Mouse (Mus musculus): ENCODE measurements at regions not wholly inside any gene's neighbourhood (a gene's known extent, or its start where the extent isn't known, plus 50 kb on each side); places are given as distances from the start of the nearest gene placed in this dataset.

DNA sequence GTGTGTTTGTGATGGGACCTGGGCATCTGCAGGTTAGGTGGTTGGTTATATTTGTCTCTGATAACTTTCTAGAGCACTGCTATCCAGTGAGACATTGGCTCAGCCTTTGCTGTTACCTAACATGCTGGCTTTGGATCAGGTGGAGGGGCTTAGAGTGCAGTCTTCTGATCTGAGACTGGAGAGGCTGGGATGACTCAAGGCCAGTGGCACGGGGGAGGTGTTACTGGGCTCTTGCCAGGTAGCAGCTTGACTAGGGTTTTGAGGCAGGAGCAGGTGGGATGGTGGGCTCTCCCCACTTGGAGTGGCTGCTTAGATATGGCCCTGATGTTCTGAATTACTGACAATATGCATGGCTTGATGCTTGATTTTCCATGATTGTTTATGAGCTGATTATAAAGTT lies 236.0 kb downstream of the Zfp704 start:
- peak in 1 of 2 experiments; percentile 26 for DNase-seq (ENCODE audit: low spot score in 2 of 2)

DNA sequence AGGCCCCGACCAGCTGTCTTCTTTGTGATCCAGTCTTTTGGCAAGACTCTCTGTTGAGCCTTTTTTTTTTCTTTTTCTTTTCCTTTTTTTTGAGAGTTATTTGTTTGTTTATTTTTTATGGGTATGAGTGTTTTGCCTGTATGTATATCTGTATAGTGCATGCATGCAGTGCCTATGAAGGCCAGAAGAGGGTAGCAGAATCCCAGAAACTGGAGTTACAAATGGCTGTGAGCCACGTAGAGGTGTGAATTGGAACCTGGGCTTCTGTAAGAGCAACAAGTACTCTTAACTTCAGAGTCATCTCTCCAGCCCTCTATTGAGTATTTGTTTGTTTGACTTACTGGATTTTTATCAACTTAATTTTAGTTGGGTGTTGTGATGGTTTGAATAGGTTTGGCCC lies 239.8 kb downstream of the Zfp704 start:
- DNase-seq (ENCODE audit: low spot score in 2 of 2), result no peak

DNA sequence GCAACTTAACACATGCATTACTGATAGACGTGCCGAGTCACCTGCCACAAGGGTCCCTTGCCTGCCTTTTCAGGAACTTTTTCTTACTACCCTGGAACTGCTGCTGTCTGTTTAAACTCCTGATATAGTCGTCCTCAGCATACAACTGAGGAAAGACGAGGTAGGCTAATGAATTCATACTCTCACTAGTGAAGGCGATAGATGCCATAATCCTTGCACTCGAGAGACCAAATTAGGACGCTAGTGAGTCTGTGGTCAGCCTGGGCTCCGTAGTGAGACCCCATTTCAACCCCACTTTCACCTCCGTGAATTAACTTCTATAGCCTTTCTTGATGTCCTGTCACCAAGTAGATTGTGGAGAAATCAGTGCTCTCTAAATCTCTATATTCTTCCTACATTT lies 244.1 kb downstream of the Zfp704 start:
- no peak for DNase-seq (ENCODE audit: low spot score in 2 of 2)

GRCm38 (mm10) chr3:9359186-9359585 lies 250.7 kb downstream of the Zfp704 start:
- DNase-seq (ENCODE audit: low spot score in 2 of 2), result no peak

DNA sequence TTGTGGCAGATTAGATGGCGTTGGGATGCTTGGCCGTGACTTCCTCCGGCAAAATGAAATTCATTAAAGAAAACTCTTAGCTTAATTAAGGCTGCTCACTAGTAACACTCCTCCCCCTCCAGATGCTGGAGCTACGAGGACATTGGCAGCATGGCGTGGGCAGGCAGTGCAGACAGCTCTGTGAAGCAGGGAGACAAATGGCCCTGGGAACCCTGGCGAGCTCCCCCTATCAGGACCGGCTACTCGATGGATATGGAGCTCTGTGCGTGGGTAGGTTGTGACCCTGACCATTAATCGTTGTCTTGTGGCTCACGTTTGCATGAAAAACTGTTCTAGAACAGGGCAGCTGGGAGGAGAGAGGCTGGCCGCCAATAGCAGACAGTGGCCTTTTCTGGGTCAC lies 251.8 kb downstream of the Zfp704 start:
- DNase-seq (ENCODE audit: low spot score in 2 of 2), result peak in 1 of 2 experiments; percentile 26

- no peak for DNase-seq (ENCODE audit: low spot score in 2 of 2)
These were observed 252.2 kb downstream of the Zfp704 start for GRCm38 (mm10) chr3:9357639-9358038.

DNA sequence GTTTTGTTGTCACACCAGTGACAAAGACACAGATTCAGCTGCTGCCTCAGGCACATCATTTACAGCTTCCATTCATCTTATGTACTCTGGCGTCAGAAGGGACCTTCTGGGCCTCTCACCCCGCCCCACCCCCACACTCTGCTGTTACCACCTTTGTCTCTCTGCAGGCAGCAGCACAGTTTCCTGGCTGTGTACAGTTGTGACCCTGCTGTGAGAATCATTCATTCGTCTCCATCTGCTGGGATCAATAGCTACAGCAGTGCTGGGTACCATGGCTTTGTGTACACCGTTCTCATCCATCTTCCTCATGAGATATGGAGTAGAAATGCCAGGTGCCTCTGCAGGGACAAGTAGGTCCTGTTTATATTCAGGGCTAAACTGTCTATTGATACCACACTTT lies 254.0 kb downstream of the Zfp704 start:
- DNase-seq (ENCODE audit: low spot score in 2 of 2), result no peak

GRCm38 (mm10) chr3:9354756-9355155 lies 255.1 kb downstream of the Zfp704 start:
- DNase-seq (ENCODE audit: low spot score in 2 of 2), result no peak

GRCm38 (mm10) chr3:9352251-9352650 lies 257.6 kb downstream of the Zfp704 start:
- DNase-seq (ENCODE audit: low spot score in 2 of 2), result no peak

DNA sequence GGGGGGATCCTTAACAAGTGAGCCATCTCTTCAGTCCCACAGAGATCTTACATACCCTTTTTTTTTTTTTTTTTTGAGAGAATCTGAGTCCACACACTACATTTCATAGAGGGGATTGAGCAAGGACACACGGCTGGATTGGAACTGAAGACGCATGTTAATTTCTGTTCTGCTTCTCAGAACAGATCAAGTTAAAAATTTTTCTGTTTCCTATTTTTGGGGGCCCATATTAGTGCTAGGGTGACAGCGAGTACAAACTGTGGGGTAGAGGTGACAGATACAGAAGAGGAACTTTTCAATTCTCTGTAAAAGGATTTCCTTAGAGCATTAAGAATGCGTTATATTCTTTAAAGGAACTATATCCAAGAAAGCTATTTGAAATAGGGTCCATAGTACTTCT lies 260.1 kb downstream of the Zfp704 start:
- DNase-seq (ENCODE audit: low spot score in 2 of 2), result no peak

DNA sequence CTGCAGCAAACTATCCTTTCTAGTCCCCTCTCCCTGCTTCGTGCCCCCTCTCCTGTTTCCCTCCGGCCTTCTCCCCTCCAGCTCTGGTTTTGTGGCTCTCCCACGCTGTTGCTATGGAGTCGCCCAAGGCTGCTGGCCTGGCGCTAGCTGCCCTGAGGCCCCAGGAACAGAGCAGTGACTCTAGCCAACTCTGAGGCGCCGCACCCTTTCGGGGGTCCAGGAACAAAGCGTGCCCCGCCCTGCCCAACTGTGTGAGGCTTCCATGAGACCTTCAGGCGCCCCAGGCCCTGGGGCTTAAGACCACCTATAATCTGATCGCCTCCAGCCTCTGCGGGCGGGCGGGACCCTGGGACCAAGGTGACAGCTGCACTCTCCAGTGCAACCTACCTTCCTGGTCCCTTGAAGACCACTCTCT lies 262.4 kb downstream of the Zfp704 start:
- no peak for DNase-seq (ENCODE audit: low spot score in 2 of 2)

DNA sequence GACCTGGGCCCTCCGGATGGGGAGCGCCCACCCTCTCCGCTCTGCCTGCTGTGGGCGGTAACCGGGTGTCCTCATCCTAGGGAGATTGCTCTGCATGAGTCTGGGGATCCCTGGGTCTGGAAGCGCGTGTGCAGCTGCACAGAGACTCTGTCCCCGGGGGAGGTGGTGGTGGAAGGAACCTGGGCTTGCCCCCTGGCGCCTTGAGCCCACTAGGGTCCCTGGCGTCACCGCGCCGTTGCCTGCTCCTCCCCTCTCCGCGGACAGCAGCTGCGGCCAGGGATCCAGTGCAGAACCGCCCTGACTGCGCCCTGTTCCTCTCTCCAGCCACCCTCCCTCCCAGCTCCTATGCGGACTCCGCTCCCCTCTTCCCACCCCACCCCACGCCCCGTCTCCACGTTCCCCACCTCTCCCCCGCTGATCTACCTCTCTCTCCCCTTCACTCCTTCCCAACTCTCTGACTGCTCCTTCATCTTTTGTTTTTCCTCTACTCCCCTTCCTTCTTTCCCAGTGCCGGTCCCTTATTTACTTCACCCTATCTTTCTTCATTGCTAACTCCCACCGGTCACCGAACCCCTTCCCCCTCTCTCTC lies 262.9 kb downstream of the Zfp704 start:
- no peak for DNase-seq (ENCODE audit: low spot score in 2 of 2)

- no peak for DNase-seq (ENCODE audit: low spot score in 2 of 2)
These were observed 263.5 kb downstream of the Zfp704 start for GRCm38 (mm10) chr3:9346356-9346755.

DNA sequence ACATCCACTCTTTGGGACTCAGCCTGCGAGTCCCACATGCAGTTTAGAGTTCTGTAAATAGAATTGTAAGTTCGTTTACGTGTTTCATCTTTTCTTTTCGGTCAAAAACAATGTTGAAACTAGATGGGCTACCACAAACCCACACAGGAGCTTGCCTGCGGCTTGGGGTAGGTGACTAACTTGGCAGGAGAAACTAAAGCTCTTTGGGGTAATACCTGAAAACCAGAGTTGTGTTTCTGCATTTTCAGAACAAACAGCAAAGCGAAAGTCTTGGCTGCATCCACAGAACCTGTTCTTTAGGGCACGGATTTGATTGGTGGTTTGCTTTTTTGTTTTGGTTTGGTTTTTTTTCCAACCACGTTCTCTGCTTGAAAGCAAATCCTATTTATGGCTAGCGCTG lies 264.0 kb downstream of the Zfp704 start:
- DNase-seq (ENCODE audit: low spot score in 2 of 2), result no peak

DNA sequence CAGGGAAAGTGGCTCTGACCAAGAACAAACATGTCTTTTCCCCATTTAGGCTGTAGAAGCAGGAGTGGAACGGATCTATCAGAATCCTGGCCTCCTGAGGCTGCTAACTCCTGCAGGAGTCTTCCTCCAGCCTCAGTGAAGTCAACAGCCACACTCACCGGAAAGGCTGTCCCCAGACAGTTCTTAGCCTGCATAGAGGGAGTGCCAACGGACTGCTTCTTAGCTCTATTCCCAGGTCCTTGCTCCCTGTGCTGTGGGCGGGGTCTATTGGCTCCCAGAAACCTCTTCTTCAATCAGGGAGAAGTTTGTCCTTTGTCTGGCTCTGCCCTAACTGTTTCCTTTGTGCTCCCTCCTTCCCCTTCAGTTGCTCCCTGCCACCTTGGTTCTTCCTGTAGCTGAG lies 266.3 kb downstream of the Zfp704 start:
- no peak for DNase-seq (ENCODE audit: low spot score in 2 of 2)

- DNase-seq (ENCODE audit: low spot score in 2 of 2), result no peak
These were observed 267.7 kb downstream of the Zfp704 start for GRCm38 (mm10) chr3:9342167-9342566.

DNA sequence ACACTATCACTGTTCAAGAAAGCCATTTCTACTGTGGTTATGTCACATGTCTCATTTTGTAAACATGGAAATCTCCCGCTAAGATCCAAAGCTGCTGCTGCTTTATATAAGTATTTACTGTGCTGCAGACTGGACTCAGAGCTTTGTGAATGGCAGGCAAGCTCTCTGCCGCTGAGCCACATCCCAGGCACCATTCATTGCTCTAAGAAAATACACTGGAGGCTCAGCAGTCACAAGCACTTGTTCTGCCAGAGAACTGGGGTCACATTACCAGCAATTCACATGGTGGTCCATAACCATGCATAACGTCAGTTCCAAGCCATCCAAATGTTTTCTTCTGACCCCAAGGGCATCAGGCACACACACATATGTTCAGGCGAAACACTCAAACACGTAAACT lies 268.2 kb downstream of the Zfp704 start:
- no peak for DNase-seq (ENCODE audit: low spot score in 2 of 2)

DNA sequence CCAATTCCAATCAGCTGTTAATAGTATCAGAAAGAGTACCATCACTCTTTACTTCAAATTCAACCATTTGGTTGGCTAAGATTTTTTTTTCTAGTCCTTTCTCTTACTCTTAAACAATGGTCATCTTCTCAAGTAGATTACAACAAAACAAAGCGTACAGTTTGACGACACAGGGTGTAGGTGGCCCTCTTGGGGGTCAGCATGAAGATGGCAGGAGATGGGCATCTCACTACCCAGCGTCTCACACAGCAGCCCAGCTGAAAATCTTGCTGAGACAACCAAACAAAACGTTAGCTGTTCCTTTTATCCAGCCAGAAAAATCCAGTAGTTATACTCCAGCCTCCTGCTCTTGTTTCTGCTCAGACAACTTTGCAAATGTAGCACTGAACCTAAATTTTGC lies 268.6 kb downstream of the Zfp704 start:
- DNase-seq (ENCODE audit: low spot score in 2 of 2), result no peak

DNA sequence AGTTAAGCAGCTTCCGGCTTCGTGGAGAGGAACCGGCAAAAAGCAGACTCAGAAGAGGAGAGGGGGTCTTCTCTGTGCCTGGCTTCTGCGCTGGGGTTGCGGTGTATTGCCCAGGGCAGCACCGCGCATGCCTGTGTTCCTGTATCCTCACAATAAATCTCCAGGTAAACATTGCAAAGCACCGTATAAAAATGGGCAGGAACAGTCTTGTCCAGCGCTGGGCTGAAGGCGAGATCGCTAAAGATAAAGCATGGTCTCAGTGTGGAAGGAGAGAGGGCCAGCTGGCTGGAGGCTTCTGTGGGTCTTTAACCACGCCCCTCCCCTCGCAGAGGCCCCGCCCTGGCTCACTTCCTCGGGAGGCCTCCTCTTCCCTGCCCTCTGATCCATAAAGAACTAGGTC lies 269.1 kb downstream of the Zfp704 start:
- DNase-seq (ENCODE audit: low spot score in 2 of 2), result no peak

DNA sequence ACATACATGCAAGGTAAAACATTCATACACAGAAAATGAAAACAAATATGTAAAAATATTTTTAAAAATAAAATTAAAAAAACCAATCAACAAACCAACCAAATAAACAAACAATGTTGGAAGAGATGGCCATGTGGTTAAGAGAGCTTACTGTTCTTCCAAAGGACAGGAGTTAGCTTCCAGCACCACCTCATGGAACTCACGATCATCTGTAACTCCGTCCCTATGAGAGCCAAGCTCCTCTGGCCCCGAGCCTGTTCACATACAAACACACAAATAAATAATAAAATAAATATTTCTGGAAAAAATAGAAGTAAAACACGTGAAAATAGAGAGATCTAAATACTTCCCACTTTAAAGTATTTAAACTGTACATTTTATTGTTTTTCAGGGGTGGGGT lies 269.5 kb downstream of the Zfp704 start:
- no peak for DNase-seq (ENCODE audit: low spot score in 2 of 2)

DNA sequence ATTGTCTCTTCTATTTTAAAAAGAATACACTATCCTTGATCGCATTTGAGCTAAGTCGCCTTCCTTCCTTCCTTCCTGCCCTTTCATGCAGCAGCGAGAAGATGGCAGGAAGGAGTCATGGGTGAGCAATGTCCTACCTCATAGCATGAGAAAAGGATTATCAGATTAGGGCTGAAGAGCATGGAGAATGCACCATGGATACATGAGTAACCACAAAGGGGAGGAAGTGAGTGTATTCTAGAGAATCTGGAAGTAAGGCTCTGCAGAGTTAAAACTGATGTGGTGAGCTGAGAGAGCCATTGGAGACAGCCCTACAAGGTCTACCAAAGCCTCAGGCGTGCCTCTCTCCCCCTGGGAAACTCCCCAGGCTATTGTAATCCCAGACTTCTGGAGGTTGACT lies 270.2 kb downstream of the Zfp704 start:
- DNase-seq (ENCODE audit: low spot score in 2 of 2), result no peak

- no peak for DNase-seq (ENCODE audit: low spot score in 2 of 2)
These were observed 274.3 kb downstream of the Zfp704 start for GRCm38 (mm10) chr3:9335580-9335979.
